Mouse (Mus musculus): ENCODE data around the gene Mmp25. TPM values are rescaled to one million over a fixed set of nuclear protein-coding genes. Genes with fewer than 3 reads are reported as not detected.

The Mmp25 gene
- polyA plus RNA-seq, 1 experiment from 2014 or later: 0.99 TPM

Other genes starting within 250 kb of the Mmp25 start
- not detected in 2 replicates for gene Vmn2r117, start 165.6 kb downstream of the Mmp25 start, polyA plus RNA-seq (2014; fragmentation: Nextera tagmentation; extraction: Ambion mirVana)
- gene Zfp213, start 81.0 kb downstream of the Mmp25 start, polyA plus RNA-seq (2014; fragmentation: Nextera tagmentation; extraction: Ambion mirVana): 16.1 and 17.4 TPM in 2 replicates
- gene Zfp13, start 45.8 kb downstream of the Mmp25 start, polyA plus RNA-seq (2014; fragmentation: Nextera tagmentation; extraction: Ambion mirVana): 16.5 and 16.7 TPM in 2 replicates
- gene Zscan10, start 44.4 kb downstream of the Mmp25 start, polyA plus RNA-seq (2014; fragmentation: Nextera tagmentation; extraction: Ambion mirVana): 0.32 and 0.34 TPM in 2 replicates
- 0.15 and 0.79 TPM in 2 replicates for gene Bicdl2, start 15.2 kb upstream of the Mmp25 start, polyA plus RNA-seq (2014; fragmentation: Nextera tagmentation; extraction: Ambion mirVana)
- gene Hcfc1r1, start 28.3 kb upstream of the Mmp25 start, polyA plus RNA-seq (2014; fragmentation: Nextera tagmentation; extraction: Ambion mirVana): 49.7 and 52.5 TPM in 2 replicates
- 56.6 and 56.8 TPM in 2 replicates for gene Thoc6, start 28.6 kb upstream of the Mmp25 start, polyA plus RNA-seq (2014; fragmentation: Nextera tagmentation; extraction: Ambion mirVana)
- 1.2 and 3.3 TPM in 2 replicates for gene Tnfrsf12a, start 32.2 kb upstream of the Mmp25 start, polyA plus RNA-seq (2014; fragmentation: Nextera tagmentation; extraction: Ambion mirVana)
- 12.8 and 18.1 TPM in 2 replicates for gene Cldn6, start 34.0 kb upstream of the Mmp25 start, polyA plus RNA-seq (2014; fragmentation: Nextera tagmentation; extraction: Ambion mirVana)
- 4.1 and 6.5 TPM in 2 replicates for gene Cldn9, start 38.7 kb upstream of the Mmp25 start, polyA plus RNA-seq (2014; fragmentation: Nextera tagmentation; extraction: Ambion mirVana)
- gene 1520401A03Rik, start 77.5 kb upstream of the Mmp25 start, polyA plus RNA-seq (2014; fragmentation: Nextera tagmentation; extraction: Ambion mirVana): 0.08 TPM in 1 of 2 replicates, not detected in the other
- gene Pkmyt1, start 81.1 kb upstream of the Mmp25 start, polyA plus RNA-seq (2014; fragmentation: Nextera tagmentation; extraction: Ambion mirVana): 30.2 and 31.3 TPM in 2 replicates
- 28.0 and 28.9 TPM in 2 replicates for gene Paqr4, start 95.6 kb upstream of the Mmp25 start, polyA plus RNA-seq (2014; fragmentation: Nextera tagmentation; extraction: Ambion mirVana)
- 2.0 and 2.6 TPM in 2 replicates for gene Kremen2, start 100.6 kb upstream of the Mmp25 start, polyA plus RNA-seq (2014; fragmentation: Nextera tagmentation; extraction: Ambion mirVana)
- 127 and 135 TPM in 2 replicates for gene Flywch1, start 126.3 kb upstream of the Mmp25 start, polyA plus RNA-seq (2014; fragmentation: Nextera tagmentation; extraction: Ambion mirVana)
- gene Flywch2, start 140.8 kb upstream of the Mmp25 start, polyA plus RNA-seq (2014; fragmentation: Nextera tagmentation; extraction: Ambion mirVana): 27.7 and 30.5 TPM in 2 replicates
- 427 and 573 TPM in 2 replicates for gene Srrm2, start 145.3 kb upstream of the Mmp25 start, polyA plus RNA-seq (2014; fragmentation: Nextera tagmentation; extraction: Ambion mirVana)
- 1,090 and 1,145 TPM in 2 replicates for gene Elob, start 183.9 kb upstream of the Mmp25 start, polyA plus RNA-seq (2014; fragmentation: Nextera tagmentation; extraction: Ambion mirVana)
- 0.14 TPM in 1 of 2 replicates, not detected in the other for gene Prss33, start 190.8 kb upstream of the Mmp25 start, polyA plus RNA-seq (2014; fragmentation: Nextera tagmentation; extraction: Ambion mirVana)
- gene Prss32, start 198.6 kb upstream of the Mmp25 start, polyA plus RNA-seq (2014; fragmentation: Nextera tagmentation; extraction: Ambion mirVana): not detected in 2 replicates
- gene Prss41, start 198.9 kb upstream of the Mmp25 start, polyA plus RNA-seq (2014; fragmentation: Nextera tagmentation; extraction: Ambion mirVana): 0.92 and 1.6 TPM in 2 replicates
- not detected in 2 replicates for gene Prss21, start 222.8 kb upstream of the Mmp25 start, polyA plus RNA-seq (2014; fragmentation: Nextera tagmentation; extraction: Ambion mirVana)
- gene Dcpp1, start 235.6 kb upstream of the Mmp25 start, polyA plus RNA-seq (2014; fragmentation: Nextera tagmentation; extraction: Ambion mirVana): not detected in 2 replicates
- not detected in 2 replicates for gene Dcpp2, start 235.6 kb upstream of the Mmp25 start, polyA plus RNA-seq (2014; fragmentation: Nextera tagmentation; extraction: Ambion mirVana)

Data from hindbrain, embryonic 11.5 days (tissue).